ENCODE assay signal across 8 mouse cellular contexts in the genomic region with DNA sequence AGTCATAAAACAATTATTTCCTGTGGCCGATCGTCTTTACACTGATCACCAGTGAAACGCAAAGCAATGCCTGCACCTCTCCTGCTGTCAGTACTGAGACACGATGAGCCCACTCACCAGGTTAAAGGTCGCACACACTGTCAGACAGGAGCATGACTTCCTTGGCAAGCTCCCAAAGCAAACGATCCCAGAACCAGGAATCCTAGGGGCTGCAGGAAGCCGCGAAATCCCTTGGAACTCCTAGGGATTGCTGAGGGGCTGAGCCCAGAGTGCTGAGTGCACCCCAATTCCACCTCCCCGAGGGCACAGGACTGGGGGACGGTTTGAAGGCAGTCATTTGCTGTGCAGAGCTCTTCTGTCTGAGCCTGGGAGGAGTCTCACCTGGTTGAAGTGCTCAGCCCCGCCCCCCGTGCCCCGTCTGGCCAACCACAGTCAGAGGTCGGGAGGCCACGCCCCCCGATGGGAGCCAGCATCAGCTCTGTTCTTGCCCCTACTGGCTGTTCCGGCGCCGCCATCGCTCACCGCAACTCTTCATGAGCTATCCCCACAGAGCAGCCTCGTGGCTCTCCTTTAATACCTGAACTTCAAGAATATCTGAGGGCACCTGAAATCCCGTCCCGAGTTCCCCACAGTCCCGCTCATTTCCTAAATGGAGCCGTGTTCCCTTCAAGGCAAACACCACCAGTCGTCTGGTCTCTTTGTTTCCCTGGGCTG. TPM values are rescaled to one million over a fixed set of nuclear protein-coding genes. Genes with fewer than 3 reads are reported as not detected.
DNase-seq lines count a peak whose midpoint lies in the region; ATAC-seq and TF ChIP-seq lines count a peak whose summit lies in the region.

No protein-coding gene starts in this region.

- DNase-seq in left cerebral cortex, adult 2 months (ENCODE audit: extremely low spot score in 1 of 2, low spot score in 2 of 2) = no peak
- DNase-seq in left cerebral cortex, adult 11 months (ENCODE audit: low spot score) = no peak
- peak; percentile 78 to 79 for DNase-seq in cerebellum, adult 18-20 months
- DNase-seq in kidney, adult 11 months = peak; percentile 81
- DNase-seq in lung, embryonic 14.5 days = peak; percentile 89
- peak; percentile 42 for DNase-seq in urinary bladder, adult 2 months (ENCODE audit: low spot score)

- H3K9ac ChIP-seq in forebrain, embryonic 16.5 days (replicated peaks; ENCODE audit: low read depth, low read length) = peak overlapping the region; percentile 52
- H3K9ac ChIP-seq in lung, embryonic 14.5 days = peak overlapping the region; percentile 47

- TF ChIP-seq CTCF in left cerebral cortex, adult 2 months (IDR thresholded peaks at IDR 0.05) = no peak; the same call in 1 of the 2 replicates
- 0 out of 2 replicates have a peak, but pooled peaks have one; percentile 16 for TF ChIP-seq CTCF in lung, embryonic 14.5 days (IDR thresholded peaks at IDR 0.05; ENCODE audit: low read depth)

- peak; percentile 61 for ATAC-seq in forebrain, embryonic 16.5 days
- ATAC-seq in lung, embryonic 14.5 days (ENCODE audit: insufficient read depth) = peak; percentile 75
- ATAC-seq in neutrophil, adult 5-6 weeks (ENCODE audit: extremely low read depth, insufficient number of reproducible peaks, low FRiP score, poor library complexity, severe bottlenecking) = peak; percentile 75

- peak overlapping the region; percentile 24; the same call in 1 of the 2 replicates for H3K4me3 ChIP-seq in left cerebral cortex, adult 2 months
- H3K4me3 ChIP-seq in forebrain, embryonic 16.5 days (replicated peaks; ENCODE audit: low read length) = peak overlapping the region; percentile 41
- H3K4me3 ChIP-seq in lung, embryonic 14.5 days (ENCODE audit: low read depth, low read length) = peak overlapping the region; percentile 36

- H3K36me3 ChIP-seq in forebrain, embryonic 16.5 days (ENCODE audit: control insufficient read depth, insufficient read depth) = no peaks in the 10 kb centered on the region
- H3K36me3 ChIP-seq in lung, embryonic 14.5 days (ENCODE audit: insufficient read depth) = no peaks in the 10 kb centered on the region

- H3K9me3 ChIP-seq in forebrain, embryonic 16.5 days (ENCODE audit: control insufficient read depth, low read length) = no peaks in the 10 kb centered on the region
- peaks cover 4% of the 10 kb centered on the region; the same call in 1 of the 2 replicates for H3K9me3 ChIP-seq in lung, embryonic 14.5 days (ENCODE audit: low read depth, low read length)

- whole genome bisulfite sequencing in forebrain, embryonic 16.5 days = 8% methylated on average over 27 of the region's 27 CpGs
- 6% methylated on average over 27 of the region's 27 CpGs for WGBS in lung, embryonic 14.5 days

- peak overlapping the region; percentile 62 for H3K4me2 ChIP-seq in forebrain, embryonic 16.5 days (ENCODE audit: low read length)
- peak overlapping the region; percentile 70 for H3K4me2 ChIP-seq in lung, embryonic 14.5 days

- H3K4me1 ChIP-seq in forebrain, embryonic 16.5 days (replicated peaks; ENCODE audit: control insufficient read depth, insufficient read depth, low read length) = peaks cover 6% of the 10 kb centered on the region
- peaks cover 3% of the 10 kb centered on the region; the same call in 1 of the 2 replicates for H3K4me1 ChIP-seq in lung, embryonic 14.5 days (ENCODE audit: insufficient read depth)

- no peak overlapping the region for H3K27ac ChIP-seq in left cerebral cortex, adult 2 months
- H3K27ac ChIP-seq in forebrain, embryonic 16.5 days (ENCODE audit: low read length) = peak overlapping the region; percentile 41; the same call in 1 of the 2 replicates
- peak overlapping the region; percentile 18; the same call in 1 of the 2 replicates for H3K27ac ChIP-seq in lung, embryonic 14.5 days (ENCODE audit: low read depth)

- intact Hi-C loops in left cerebral cortex, adult 2 months (cut with DNase I) = loop anchor here (2.0 to 5.0 kb wide), 2 partner anchors 33 to 111 kb away; partner anchors contain the start of gene Gm9936

- H3K27me3 ChIP-seq in forebrain, embryonic 16.5 days (replicated peaks; ENCODE audit: control insufficient read depth, insufficient read depth, low read length) = no peaks in the 10 kb centered on the region
- H3K27me3 ChIP-seq in lung, embryonic 14.5 days (ENCODE audit: insufficient read depth, low read length) = no peaks in the 10 kb centered on the region

RNA-seq across cellular contexts. Expression of gene 1500011B03Rik, which starts 2.9 kb away (rescaled TPM):
- total RNA-seq in left cerebral cortex, adult 2 months (2021) = 100 to 1,000 TPM; 144 to 161 TPM
- 220 and 250 TPM in 2 replicates for polyA plus RNA-seq in forebrain, embryonic 16.5 days (2015; fragmentation: Nextera tagmentation; extraction: Ambion mirVana)
- polyA plus RNA-seq in lung, embryonic 14.5 days (2014; fragmentation: Nextera tagmentation; extraction: Ambion mirVana) = 86.4 and 88.6 TPM in 2 replicates
- 29.0 and 41.8 TPM in 2 replicates for total RNA-seq in neutrophil, adult 5-6 weeks (2017)
- polyA plus RNA-seq in urinary bladder, adult 2 months (2012; rRNA removed) = 46.2 and 54.9 TPM in 2 replicates

RNA-seq across cellular contexts. Expression of gene 4930519G04Rik, which starts 27.3 kb away (rescaled TPM):
- not detected for total RNA-seq in left cerebral cortex, adult 2 months (2021)
- not detected in 2 replicates for polyA plus RNA-seq in forebrain, embryonic 16.5 days (2015; fragmentation: Nextera tagmentation; extraction: Ambion mirVana)
- polyA plus RNA-seq in lung, embryonic 14.5 days (2014; fragmentation: Nextera tagmentation; extraction: Ambion mirVana) = not detected in 2 replicates
- 1.1 and 3.1 TPM in 2 replicates for total RNA-seq in neutrophil, adult 5-6 weeks (2017)
- not detected in 2 replicates for polyA plus RNA-seq in urinary bladder, adult 2 months (2012; rRNA removed)

RNA-seq across cellular contexts. Expression of gene Gm9936, which starts 32.3 kb away (rescaled TPM):
- total RNA-seq in left cerebral cortex, adult 2 months (2021) = 1 to 10 TPM; 1.0 to 1.5 TPM
- polyA plus RNA-seq in forebrain, embryonic 16.5 days (2015; fragmentation: Nextera tagmentation; extraction: Ambion mirVana) = 2.0 and 2.5 TPM in 2 replicates
- polyA plus RNA-seq in lung, embryonic 14.5 days (2014; fragmentation: Nextera tagmentation; extraction: Ambion mirVana) = 0.18 TPM in 1 of 2 replicates, not detected in the other
- 0.23 TPM in 1 of 2 replicates, not detected in the other for total RNA-seq in neutrophil, adult 5-6 weeks (2017)
- polyA plus RNA-seq in urinary bladder, adult 2 months (2012; rRNA removed) = 0.01 and 0.04 TPM in 2 replicates

RNA-seq across cellular contexts. Expression of gene Git2, which starts 50.8 kb away (rescaled TPM):
- 10 to 100 TPM; 42.7 to 43.7 TPM for total RNA-seq in left cerebral cortex, adult 2 months (2021)
- polyA plus RNA-seq in forebrain, embryonic 16.5 days (2015; fragmentation: Nextera tagmentation; extraction: Ambion mirVana) = 53.9 and 58.5 TPM in 2 replicates
- 45.9 and 51.8 TPM in 2 replicates for polyA plus RNA-seq in lung, embryonic 14.5 days (2014; fragmentation: Nextera tagmentation; extraction: Ambion mirVana)
- 214 and 229 TPM in 2 replicates for total RNA-seq in neutrophil, adult 5-6 weeks (2017)
- 37.5 and 46.6 TPM in 2 replicates for polyA plus RNA-seq in urinary bladder, adult 2 months (2012; rRNA removed)

RNA-seq across cellular contexts. Expression of gene Ankrd13a, which starts 51.7 kb away (rescaled TPM):
- total RNA-seq in left cerebral cortex, adult 2 months (2021) = 10 to 100 TPM; 31.0 to 38.8 TPM
- polyA plus RNA-seq in forebrain, embryonic 16.5 days (2015; fragmentation: Nextera tagmentation; extraction: Ambion mirVana) = 29.4 and 30.1 TPM in 2 replicates
- polyA plus RNA-seq in lung, embryonic 14.5 days (2014; fragmentation: Nextera tagmentation; extraction: Ambion mirVana) = 83.2 and 86.4 TPM in 2 replicates
- total RNA-seq in neutrophil, adult 5-6 weeks (2017) = 309 and 325 TPM in 2 replicates
- polyA plus RNA-seq in urinary bladder, adult 2 months (2012; rRNA removed) = 55.6 and 63.2 TPM in 2 replicates

Comparison
In these comparisons a context has a peak if more than half of its experiments do, and no peak if none do; other contexts are left out.
1. DNase-seq: peak in cerebellum, adult 18-20 months (2 of 2), kidney, adult 11 months (single experiment), lung, embryonic 14.5 days (single experiment) and urinary bladder, adult 2 months (single experiment); none in left cerebral cortex, adult 2 months (0 of 2) and left cerebral cortex, adult 11 months (single experiment).
2. Peak in every context shown above with its lines, with median percentiles within 50 percentile points of each other: H3K4me3 ChIP-seq and ATAC-seq.